Mouse (Mus musculus): Measurements from ENCODE around the gene Lrig3. TPM values are rescaled to one million over a fixed set of nuclear protein-coding genes. Genes with fewer than 3 reads are reported as not detected.

Gene Lrig3
- polyA plus RNA-seq, 2 experiments from 2014 or later, result not detected

- no peak for ATAC-seq
Observed at GRCm38 (mm10) chr10:126002818-126003506, 37.0 kb downstream of the Lrig3 start.

- ATAC-seq, result no peak
Observed at GRCm38 (mm10) chr10:126003857-126004256, 37.9 kb downstream of the Lrig3 start.

- ATAC-seq, result no peak
Observed at GRCm38 (mm10) chr10:126013667-126014066, 47.7 kb downstream of the Lrig3 start.

GRCm38 (mm10) chr10:126014673-126015072, 48.7 kb downstream of the Lrig3 start:
- no peak for ATAC-seq

- ATAC-seq, result no peak
Observed at GRCm38 (mm10) chr10:126015644-126016043, 49.7 kb downstream of the Lrig3 start.

- ATAC-seq, result no peak
Observed at GRCm38 (mm10) chr10:126019350-126019991, 53.5 kb downstream of the Lrig3 start.

- no peak for ATAC-seq
Observed at GRCm38 (mm10) chr10:126028574-126029440, 62.8 kb downstream of the Lrig3 start.

GRCm38 (mm10) chr10:126029441-126030114, 63.6 kb downstream of the Lrig3 start:
- no peak for ATAC-seq

GRCm38 (mm10) chr10:126056881-126057280, 90.9 kb downstream of the Lrig3 start:
- no peak for ATAC-seq

GRCm38 (mm10) chr10:126062812-126063211, 96.8 kb downstream of the Lrig3 start:
- no peak for ATAC-seq
